Mouse (Mus musculus) erythroblast, embryonic 14.5 days (primary cell): ENCODE results near the gene Zfp366.

Experiments
- GATA1 ChIP-seq: IDR thresholded peaks from 2 replicates; pipeline ENCODE4 v1.6.1; 2012; ENCODE audit warnings: low read length, inconsistent platforms, mixed read lengths
- TAL1 ChIP-seq: IDR thresholded peaks from 3 replicates; pipeline ENCODE4 v1.6.1; 2012; ENCODE audit warnings: low read length, inconsistent platforms, mixed read lengths

DNA sequence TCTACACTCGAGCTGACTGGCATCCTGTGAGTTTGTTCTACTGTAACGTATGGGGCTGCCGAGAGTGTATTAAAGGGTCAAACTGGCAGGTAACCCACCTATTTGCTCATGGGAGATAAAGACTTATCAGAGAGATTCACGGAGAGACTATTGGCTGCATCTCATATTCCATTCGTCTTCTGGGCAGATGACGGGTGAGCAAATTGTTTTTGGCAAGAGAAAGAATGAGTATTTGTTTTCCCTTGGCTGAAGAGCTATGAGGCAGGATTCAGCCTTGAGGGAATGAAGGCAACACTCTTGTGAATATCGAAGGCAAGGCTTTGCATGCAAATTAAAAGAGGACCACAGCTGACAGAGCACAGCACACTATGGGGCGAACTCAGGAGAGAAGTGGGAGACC is 4.0 kb downstream of the Zfp366 start:
- TF ChIP-seq TAL1 (no peak), GATA1 (no peak)
